In genomic region chr7:80857181-80857580, GRCm38 (mm10) we compare ENCODE assay signal across 9 mouse cellular contexts. TPM values are rescaled to one million over a fixed set of nuclear protein-coding genes. Genes with fewer than 3 reads are reported as not detected.
DNase-seq lines count a peak whose midpoint lies in the region; ATAC-seq and TF ChIP-seq lines count a peak whose summit lies in the region.
"Had no signal": no experiment of that assay in that cellular context is flagged by ENCODE, and none has a peak within 500 bp of the region (broad histone marks: within the 10 kb centered on the region; RNA-seq: fewer than 3 reads in every experiment).

No protein-coding gene starts in this region.

- no peaks in the 10 kb centered on the region for H3K9me3 ChIP-seq in midbrain, embryonic 11.5 days (ENCODE audit: control insufficient read depth, low read length)
- H3K9me3 ChIP-seq in midbrain, embryonic 13.5 days = no peaks in the 10 kb centered on the region
- H3K9me3 ChIP-seq in embryonic facial prominence, embryonic 14.5 days (ENCODE audit: control insufficient read depth, low read length) = no peaks in the 10 kb centered on the region
- H3K9me3 ChIP-seq in neural tube, embryonic 11.5 days (ENCODE audit: control insufficient read depth, low read length) = no peaks in the 10 kb centered on the region
- H3K9me3 ChIP-seq: stomach, embryonic 15.5 days had no signal

- 27% methylated on average over 6 of the region's 6 CpGs for WGBS in midbrain, embryonic 11.5 days
- 25% methylated on average over 6 of the region's 6 CpGs for WGBS in midbrain, embryonic 13.5 days
- 33% methylated on average over 6 of the region's 6 CpGs for WGBS in embryonic facial prominence, embryonic 14.5 days
- WGBS in neural tube, embryonic 11.5 days = 29% methylated on average over 6 of the region's 6 CpGs
- WGBS in thymus, adult 2 months = 9% methylated on average over 6 of the region's 6 CpGs

- H3K27ac ChIP-seq in midbrain, embryonic 11.5 days (ENCODE audit: low read depth, low read length) = no peak overlapping the region
- no peak overlapping the region for H3K27ac ChIP-seq in midbrain, embryonic 13.5 days
- H3K27ac ChIP-seq in embryonic facial prominence, embryonic 14.5 days (replicated peaks; ENCODE audit: low read depth, low read length) = no peak overlapping the region
- no peak overlapping the region for H3K27ac ChIP-seq in neural tube, embryonic 11.5 days (ENCODE audit: low read depth, low read length)
- H3K27ac ChIP-seq in thymus, adult 2 months (ENCODE audit: control insufficient read depth, insufficient read depth, low read length) = no peak overlapping the region
- H3K27ac ChIP-seq: stomach, embryonic 15.5 days had no signal

- DNase-seq in midbrain, embryonic 11.5 days (ENCODE audit: low spot score, missing footprints) = peak; percentile 97
- peak; percentile 52 to 61 for DNase-seq in adrenal gland, postnatal 4 days (ENCODE audit: low spot score in 2 of 2)
- peak; percentile 75 for DNase-seq in embryonic facial prominence, embryonic 14.5 days (ENCODE audit: low spot score)
- DNase-seq in left cerebral cortex, postnatal 14 days (ENCODE audit: low spot score in 2 of 2) = peak; percentile 77 to 85
- DNase-seq in neural tube, embryonic 11.5 days (ENCODE audit: low spot score) = peak; percentile 77
- peak; percentile 86 for DNase-seq in thymus, adult 2 months

- no peak for ATAC-seq in midbrain, embryonic 11.5 days (ENCODE audit: low FRiP score)
- ATAC-seq in midbrain, embryonic 13.5 days = no peak
- ATAC-seq in embryonic facial prominence, embryonic 14.5 days (ENCODE audit: low read depth) = no peak
- peak; percentile 64 to 73 for ATAC-seq in hematopoietic stem cell, adult 5-6 weeks (replicated peaks in 1 of 2; ENCODE audit: insufficient read depth in 1 of 2, low FRiP score in 2 of 2, low TSS enrichment in 1 of 2, low read depth in 1 of 2, poor library complexity in 2 of 2, severe bottlenecking in 2 of 2)
- ATAC-seq in neural tube, embryonic 11.5 days (ENCODE audit: insufficient read depth, low FRiP score, low TSS enrichment) = no peak

- H3K4me1 ChIP-seq in midbrain, embryonic 11.5 days (ENCODE audit: control insufficient read depth, insufficient read depth, low read length) = peaks cover 7% of the 10 kb centered on the region
- peaks cover 11% of the 10 kb centered on the region for H3K4me1 ChIP-seq in midbrain, embryonic 13.5 days (replicated peaks)
- H3K4me1 ChIP-seq in embryonic facial prominence, embryonic 14.5 days (ENCODE audit: control insufficient read depth, insufficient read depth, low read length) = 0 out of 2 replicates have a peak, but pooled peaks cover 12% of the 10 kb centered on the region
- no peaks in the 10 kb centered on the region for H3K4me1 ChIP-seq in neural tube, embryonic 11.5 days (ENCODE audit: control insufficient read depth, insufficient read depth, low read length)
- peaks cover 7% of the 10 kb centered on the region; the same call in 1 of the 2 replicates for H3K4me1 ChIP-seq in thymus, adult 2 months (replicated peaks; ENCODE audit: control insufficient read depth, insufficient read depth, low read length)

- H3K4me2 ChIP-seq in midbrain, embryonic 11.5 days = no peak overlapping the region
- H3K4me2 ChIP-seq in midbrain, embryonic 13.5 days (replicated peaks) = no peak overlapping the region
- H3K4me2 ChIP-seq in embryonic facial prominence, embryonic 14.5 days (ENCODE audit: low read depth, low read length) = no peak overlapping the region
- H3K4me2 ChIP-seq in neural tube, embryonic 11.5 days (ENCODE audit: low read depth) = no peak overlapping the region
- H3K4me2 ChIP-seq: stomach, embryonic 15.5 days had no signal

- TF ChIP-seq POLR2A in thymus, adult 2 months (IDR thresholded peaks at IDR 0.05; ENCODE audit: control insufficient read depth, extremely low read depth, insufficient read depth, low read length, poor library complexity) = no peak

- no peaks in the 10 kb centered on the region for H3K36me3 ChIP-seq in midbrain, embryonic 11.5 days (ENCODE audit: control insufficient read depth, insufficient read depth, low read length)
- no peaks in the 10 kb centered on the region for H3K36me3 ChIP-seq in midbrain, embryonic 13.5 days
- no peaks in the 10 kb centered on the region for H3K36me3 ChIP-seq in embryonic facial prominence, embryonic 14.5 days (ENCODE audit: control insufficient read depth, insufficient read depth, low read length)
- no peaks in the 10 kb centered on the region for H3K36me3 ChIP-seq in neural tube, embryonic 11.5 days (ENCODE audit: control insufficient read depth, insufficient read depth, low read length)
- H3K36me3 ChIP-seq in thymus, adult 2 months (ENCODE audit: control insufficient read depth, insufficient read depth, low read length) = no peaks in the 10 kb centered on the region
- H3K36me3 ChIP-seq: stomach, embryonic 15.5 days had no signal

- TF ChIP-seq CTCF in thymus, adult 2 months (IDR thresholded peaks at IDR 0.05; ENCODE audit: borderline replicate concordance, control insufficient read depth, extremely low read depth, insufficient read depth, low read length, poor library complexity) = peak; percentile 39; the same call in 1 of the 2 replicates

- no peaks in the 10 kb centered on the region for H3K27me3 ChIP-seq in midbrain, embryonic 11.5 days (ENCODE audit: control insufficient read depth, insufficient read depth, low read length)
- H3K27me3 ChIP-seq in midbrain, embryonic 13.5 days = no peaks in the 10 kb centered on the region
- no peaks in the 10 kb centered on the region for H3K27me3 ChIP-seq in embryonic facial prominence, embryonic 14.5 days (replicated peaks; ENCODE audit: control insufficient read depth, insufficient read depth, low read length)
- H3K27me3 ChIP-seq in neural tube, embryonic 11.5 days (ENCODE audit: control insufficient read depth, insufficient read depth, low read length) = no peaks in the 10 kb centered on the region
- H3K27me3 ChIP-seq in thymus, adult 2 months (ENCODE audit: control insufficient read depth, insufficient read depth, low read length) = no peaks in the 10 kb centered on the region
- H3K27me3 ChIP-seq: stomach, embryonic 15.5 days had no signal

- intact Hi-C loops in left cerebral cortex, postnatal 14 days (cut with DNase I) = loop anchor here (2.0 kb wide), 1 partner anchor 300 kb away; no protein-coding TSS in a partner anchor

- H3K4me3 ChIP-seq in midbrain, embryonic 11.5 days (ENCODE audit: low read depth, low read length) = no peak overlapping the region
- no peak overlapping the region for H3K4me3 ChIP-seq in midbrain, embryonic 13.5 days (replicated peaks)
- H3K4me3 ChIP-seq in embryonic facial prominence, embryonic 14.5 days (ENCODE audit: low read depth, low read length) = no peak overlapping the region
- H3K4me3 ChIP-seq in neural tube, embryonic 11.5 days (ENCODE audit: low read depth, low read length) = no peak overlapping the region
- H3K4me3 ChIP-seq in thymus, adult 2 months (ENCODE audit: control insufficient read depth, insufficient read depth, low read length) = no peak overlapping the region
- H3K4me3 ChIP-seq: stomach, embryonic 15.5 days had no signal

- H3K9ac ChIP-seq in midbrain, embryonic 11.5 days (ENCODE audit: low read length) = no peak overlapping the region
- H3K9ac ChIP-seq in midbrain, embryonic 13.5 days (replicated peaks) = no peak overlapping the region
- H3K9ac ChIP-seq in embryonic facial prominence, embryonic 14.5 days (ENCODE audit: low read depth, low read length) = no peak overlapping the region
- H3K9ac ChIP-seq in neural tube, embryonic 11.5 days (ENCODE audit: low read length) = no peak overlapping the region
- H3K9ac ChIP-seq: stomach, embryonic 15.5 days had no signal

RNA-seq across cellular contexts. Expression of gene Zscan2, which starts 3.5 kb away (rescaled TPM):
- 3.8 and 5.0 TPM in 2 replicates for polyA plus RNA-seq in midbrain, embryonic 11.5 days (2014; fragmentation: Nextera tagmentation; extraction: Ambion mirVana)
- polyA plus RNA-seq in midbrain, embryonic 13.5 days (2015; fragmentation: Nextera tagmentation; extraction: Ambion mirVana) = 6.1 and 6.6 TPM in 2 replicates
- total RNA-seq in adrenal gland, postnatal 4 days (2021) = 10 to 100 TPM; 13.4 to 14.2 TPM
- 1.8 and 2.1 TPM in 2 replicates for polyA plus RNA-seq in embryonic facial prominence, embryonic 14.5 days (2014; fragmentation: Nextera tagmentation; extraction: Ambion mirVana)
- total RNA-seq in hematopoietic stem cell, adult 5-6 weeks (2017) = 24.0 TPM in 2 replicates
- total RNA-seq in left cerebral cortex, postnatal 14 days (2021) = 10 to 100 TPM; 10.3 to 10.8 TPM
- 4.2 and 4.9 TPM in 2 replicates for polyA plus RNA-seq in neural tube, embryonic 11.5 days (2014; fragmentation: Nextera tagmentation; extraction: Ambion mirVana)
- 25.5 and 26.2 TPM in 2 replicates for polyA plus RNA-seq in thymus, adult 2 months (2012; rRNA removed)

RNA-seq across cellular contexts. Expression of gene Iqgap1, which starts 31.4 kb away (rescaled TPM):
- polyA plus RNA-seq in midbrain, embryonic 11.5 days (2014; fragmentation: Nextera tagmentation; extraction: Ambion mirVana) = 23.5 and 24.8 TPM in 2 replicates
- polyA plus RNA-seq in midbrain, embryonic 13.5 days (2015; fragmentation: Nextera tagmentation; extraction: Ambion mirVana) = 19.9 and 21.7 TPM in 2 replicates
- 100 to 1,000 TPM in 1 of 2 experiments, 10 to 100 TPM in 1; 92.0 to 107 TPM for total RNA-seq in adrenal gland, postnatal 4 days (2021)
- 68.6 and 73.7 TPM in 2 replicates for polyA plus RNA-seq in embryonic facial prominence, embryonic 14.5 days (2014; fragmentation: Nextera tagmentation; extraction: Ambion mirVana)
- 141 and 147 TPM in 2 replicates for total RNA-seq in hematopoietic stem cell, adult 5-6 weeks (2017)
- total RNA-seq in left cerebral cortex, postnatal 14 days (2021) = 10 to 100 TPM; 22.6 to 27.0 TPM
- 26.4 TPM in 2 replicates for polyA plus RNA-seq in neural tube, embryonic 11.5 days (2014; fragmentation: Nextera tagmentation; extraction: Ambion mirVana)
- polyA plus RNA-seq in thymus, adult 2 months (2012; rRNA removed) = 112 and 119 TPM in 2 replicates

RNA-seq across cellular contexts. Expression of gene Wdr73, which starts 43.9 kb away (rescaled TPM):
- 36.1 and 41.2 TPM in 2 replicates for polyA plus RNA-seq in midbrain, embryonic 11.5 days (2014; fragmentation: Nextera tagmentation; extraction: Ambion mirVana)
- polyA plus RNA-seq in midbrain, embryonic 13.5 days (2015; fragmentation: Nextera tagmentation; extraction: Ambion mirVana) = 41.2 and 44.3 TPM in 2 replicates
- total RNA-seq in adrenal gland, postnatal 4 days (2021) = 10 to 100 TPM; 27.9 to 29.8 TPM
- polyA plus RNA-seq in embryonic facial prominence, embryonic 14.5 days (2014; fragmentation: Nextera tagmentation; extraction: Ambion mirVana) = 20.9 and 25.8 TPM in 2 replicates
- 20.4 and 35.8 TPM in 2 replicates for total RNA-seq in hematopoietic stem cell, adult 5-6 weeks (2017)
- 10 to 100 TPM; 26.8 to 28.3 TPM for total RNA-seq in left cerebral cortex, postnatal 14 days (2021)
- polyA plus RNA-seq in neural tube, embryonic 11.5 days (2014; fragmentation: Nextera tagmentation; extraction: Ambion mirVana) = 37.7 and 41.8 TPM in 2 replicates
- 27.2 and 31.3 TPM in 2 replicates for polyA plus RNA-seq in thymus, adult 2 months (2012; rRNA removed)

RNA-seq across cellular contexts. Expression of gene Nmb, which starts 47.7 kb away (rescaled TPM):
- 6.9 and 7.9 TPM in 2 replicates for polyA plus RNA-seq in midbrain, embryonic 11.5 days (2014; fragmentation: Nextera tagmentation; extraction: Ambion mirVana)
- polyA plus RNA-seq in midbrain, embryonic 13.5 days (2015; fragmentation: Nextera tagmentation; extraction: Ambion mirVana) = 6.3 and 6.6 TPM in 2 replicates
- 1 to 10 TPM; 4.2 to 5.6 TPM for total RNA-seq in adrenal gland, postnatal 4 days (2021)
- 7.7 and 9.0 TPM in 2 replicates for polyA plus RNA-seq in embryonic facial prominence, embryonic 14.5 days (2014; fragmentation: Nextera tagmentation; extraction: Ambion mirVana)
- 1.6 TPM in 1 of 2 replicates, not detected in the other for total RNA-seq in hematopoietic stem cell, adult 5-6 weeks (2017)
- 1 to 10 TPM; 5.4 to 5.5 TPM for total RNA-seq in left cerebral cortex, postnatal 14 days (2021)
- 5.1 TPM in 2 replicates for polyA plus RNA-seq in neural tube, embryonic 11.5 days (2014; fragmentation: Nextera tagmentation; extraction: Ambion mirVana)
- polyA plus RNA-seq in thymus, adult 2 months (2012; rRNA removed) = 20.1 and 24.5 TPM in 2 replicates

Comparison
In these comparisons a context has a peak if more than half of its experiments do, and no peak if none do; other contexts are left out.
1. ATAC-seq: peak in hematopoietic stem cell, adult 5-6 weeks (2 of 2); none in midbrain, embryonic 11.5 days (single experiment), midbrain, embryonic 13.5 days (single experiment), embryonic facial prominence, embryonic 14.5 days (single experiment) and neural tube, embryonic 11.5 days (single experiment).
2. Peak in every context shown above with its lines, with median percentiles within 50 percentile points of each other: DNase-seq.